Mouse (Mus musculus) midbrain, embryonic 16.5 days (tissue): Measurements from ENCODE around the gene Mrpl40. TPM values are rescaled to one million over a fixed set of nuclear protein-coding genes. Genes with fewer than 3 reads are reported as not detected.
A peak's percentile ranks its signal among the peaks of the same experiment; 100 is the strongest.

Source experiments
- ATAC-seq: fragments of 200-750 bp; cut with Nextera tagmentation; 2 replicates; pipeline ENCODE4 v1.8.0; 2017; ENCODE audit warnings: moderate TSS enrichment
- H3K27ac ChIP-seq: fragments of 300-500 bp; sonication (generic); 2 replicates; pipeline ENCODE4 v1.5.1; 2014; ENCODE audit warnings: mild to moderate bottlenecking, low read length, mixed read lengths
- H3K27me3 ChIP-seq: fragments of 300-500 bp; sonication (generic); 2 replicates; pipeline ENCODE4 v1.6.1; 2014; ENCODE audit warnings: low read depth, low read length, mixed read lengths; ENCODE audit not compliant: control insufficient read depth, insufficient read depth
- H3K36me3 ChIP-seq: fragments of 300-500 bp; sonication (generic); 2 replicates; pipeline ENCODE4 v1.6.1; 2014; ENCODE audit warnings: mild to moderate bottlenecking, low read length, moderate library complexity, mixed read lengths; ENCODE audit not compliant: control insufficient read depth, insufficient read depth
- H3K4me1 ChIP-seq: fragments of 300-500 bp; sonication (generic); 2 replicates; pipeline ENCODE4 v1.6.1; 2014; ENCODE audit warnings: mild to moderate bottlenecking, low read length, mixed read lengths; ENCODE audit not compliant: control insufficient read depth, insufficient read depth
- H3K4me2 ChIP-seq: fragments of 300-500 bp; sonication (generic); 2 replicates; pipeline ENCODE4 v1.6.1; 2014; ENCODE audit warnings: mild to moderate bottlenecking, low read length, mixed read lengths
- H3K4me3 ChIP-seq: fragments of 300-500 bp; sonication (generic); 2 replicates; pipeline ENCODE4 v1.5.1; 2014; ENCODE audit warnings: low read depth, mild to moderate bottlenecking, low read length, moderate library complexity, mixed read lengths
- H3K9ac ChIP-seq: fragments of 300-500 bp; sonication (generic); 2 replicates; pipeline ENCODE4 v1.6.1; 2014; ENCODE audit warnings: low read depth, low read length, mixed read lengths
- H3K9me3 ChIP-seq: fragments of 300-500 bp; sonication (generic); replicated peaks from 2 replicates; pipeline ENCODE4 v1.6.1; 2014; ENCODE audit warnings: mild to moderate bottlenecking, low read length, mixed read lengths; ENCODE audit not compliant: control insufficient read depth, poor library complexity, severe bottlenecking
- WGBS: fragments of 180-500 bp; shearing (Covaris S2); extraction: QIAGEN DNeasy Blood & Tissue Kit; methylation state at CpG from one replicate; pipeline ENCODE4 v1.1.7; 2014; 5-methylcytosine and 5-hydroxymethylcytosine counted together
- polyA plus RNA-seq: library from polyadenylated mRNA; unstranded; fragments of >200 nt; fragmentation: Nextera tagmentation; extraction: Ambion mirVana; gene quantifications from 2 replicates; pipeline ENCODE4 v1.2.1, GENCODE M21; 2015

Gene Mrpl40
- polyA plus RNA-seq: 64.6 and 65.8 TPM in 2 replicates

DNA sequence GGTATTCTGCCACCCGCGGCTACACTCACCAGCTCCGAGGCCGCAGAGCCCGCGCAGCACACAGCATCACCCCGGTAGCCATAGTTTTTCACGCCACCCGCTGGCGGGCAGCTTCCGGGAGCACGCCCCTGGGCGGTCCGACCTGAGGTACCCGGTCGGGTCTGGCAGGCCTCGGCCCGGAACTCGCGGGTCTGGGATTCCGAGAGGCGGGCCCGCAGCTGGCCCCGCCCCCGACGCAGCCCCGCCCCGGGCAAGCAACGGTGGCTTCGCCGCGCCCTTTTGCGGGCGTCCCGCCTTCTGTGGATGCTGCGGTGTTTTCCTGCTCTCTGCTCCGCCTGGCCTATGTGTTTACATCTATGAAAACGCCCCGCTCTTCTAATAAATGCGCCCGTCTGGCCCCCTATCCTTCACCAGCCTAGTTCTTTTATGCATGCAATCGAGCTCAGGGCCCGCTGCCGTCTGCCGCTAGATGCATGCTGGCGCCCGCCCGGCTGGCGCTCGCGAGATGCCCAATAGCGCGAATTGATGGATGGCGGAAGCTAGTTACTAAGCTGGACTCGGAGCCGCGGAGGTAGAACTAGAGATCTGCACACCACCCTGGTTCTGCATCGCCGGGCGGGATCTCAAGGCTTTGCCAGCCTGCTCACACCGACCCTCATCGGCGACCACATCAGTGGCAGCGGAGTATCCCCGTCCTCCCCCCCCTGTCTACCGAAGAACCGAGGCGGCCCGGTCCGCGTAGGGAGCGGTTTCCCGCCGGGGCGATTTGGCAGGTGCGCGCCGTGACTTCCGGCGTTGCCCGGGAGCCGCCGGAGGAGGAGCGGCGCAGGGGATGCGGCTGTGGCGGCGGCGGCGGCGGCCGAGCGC lies at the start of gene Mrpl40, which contains the start of gene Hira:
Mrpl40 (minus strand) TSS at position 421 of the 867 bp plus-strand sequence.
Hira (plus strand) TSS at position 596 of the 867 bp plus-strand sequence.
- Histone ChIP-seq H3K4me2 (peak within 1 kb of the TSS; percentile 79), H3K36me3 (peaks cover 13% of the 10 kb centered on the region), H3K9ac (peak within 1 kb of the TSS; percentile 98), H3K4me1 (peaks cover 35% of the 10 kb centered on the region), H3K27me3 (no peaks in the 10 kb centered on the region), H3K9me3 (no peaks in the 10 kb centered on the region), H3K27ac (peak within 1 kb of the TSS; percentile 96), H3K4me3 (peak within 1 kb of the TSS; percentile 99)
- ATAC-seq: peak; percentile 92
- under 1% methylated on average over 81 of the region's 93 CpGs for WGBS

GRCm38 (mm10) chr16:18921771-18922170 lies 45.1 kb upstream of the Mrpl40 start:
- 95% methylated on average over 2 of the region's 2 CpGs for WGBS
- Histone ChIP-seq H3K27ac (no peak overlapping the region), H3K4me3 (no peak overlapping the region), H3K4me1 (no peaks in the 10 kb centered on the region), H3K4me2 (no peak overlapping the region), H3K36me3 (peaks cover 45% of the 10 kb centered on the region), H3K27me3 (no peaks in the 10 kb centered on the region), H3K9me3 (no peaks in the 10 kb centered on the region), H3K9ac (no peak overlapping the region)
- no peak for ATAC-seq

GRCm38 (mm10) chr16:18916064-18916463 lies 39.4 kb upstream of the Mrpl40 start:
- Histone ChIP-seq H3K9me3 (no peaks in the 10 kb centered on the region), H3K27ac (no peak overlapping the region), H3K4me1 (no peaks in the 10 kb centered on the region), H3K27me3 (no peaks in the 10 kb centered on the region), H3K9ac (no peak overlapping the region), H3K4me2 (no peak overlapping the region), H3K36me3 (peaks cover 35% of the 10 kb centered on the region), H3K4me3 (no peak overlapping the region)
- 96% methylated on average over 4 of the region's 4 CpGs for WGBS
- ATAC-seq: no peak

DNA sequence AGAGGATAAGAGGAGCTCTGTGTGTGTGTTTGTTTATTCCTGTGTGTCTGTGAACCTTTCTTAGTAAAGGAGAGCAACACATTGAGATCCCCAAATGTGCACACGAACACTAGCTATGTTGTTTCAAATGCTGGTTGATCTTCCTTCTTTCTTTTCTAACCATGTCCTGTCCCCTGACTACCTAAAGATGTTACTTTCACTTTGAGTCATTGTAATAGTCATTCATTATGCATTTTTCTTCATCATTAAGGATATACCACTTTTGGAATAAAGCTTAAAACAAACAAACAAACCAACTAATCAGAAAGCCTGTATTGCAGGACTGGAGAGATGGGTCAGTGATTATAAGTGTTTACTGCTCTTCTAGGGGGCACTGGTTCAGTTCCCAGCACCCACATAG lies 29.0 kb upstream of the Mrpl40 start:
- Histone ChIP-seq H3K9me3 (no peaks in the 10 kb centered on the region), H3K36me3 (peaks cover 27% of the 10 kb centered on the region; the same call in 1 of the 2 replicates), H3K27me3 (no peaks in the 10 kb centered on the region), H3K4me2 (no peak overlapping the region), H3K27ac (no peak overlapping the region), H3K4me3 (no peak overlapping the region), H3K4me1 (no peaks in the 10 kb centered on the region), H3K9ac (no peak overlapping the region)
- 92% methylated on average over 1 of the region's 1 CpGs for WGBS
- ATAC-seq: no peak

- peaks cover 27% of the 10 kb centered on the region for H3K36me3 ChIP-seq
- no peak overlapping the region for H3K9ac ChIP-seq
- H3K4me3 ChIP-seq: no peak overlapping the region
- no peak overlapping the region for H3K4me2 ChIP-seq
- 90% methylated on average over 10 of the region's 10 CpGs for WGBS
- no peaks in the 10 kb centered on the region for H3K4me1 ChIP-seq
- H3K27ac ChIP-seq: no peak overlapping the region
- no peaks in the 10 kb centered on the region for H3K27me3 ChIP-seq
- no peak for ATAC-seq
- no peaks in the 10 kb centered on the region for H3K9me3 ChIP-seq
These were observed 19.8 kb upstream of the Mrpl40 start for GRCm38 (mm10) chr16:18896429-18896828.

DNA sequence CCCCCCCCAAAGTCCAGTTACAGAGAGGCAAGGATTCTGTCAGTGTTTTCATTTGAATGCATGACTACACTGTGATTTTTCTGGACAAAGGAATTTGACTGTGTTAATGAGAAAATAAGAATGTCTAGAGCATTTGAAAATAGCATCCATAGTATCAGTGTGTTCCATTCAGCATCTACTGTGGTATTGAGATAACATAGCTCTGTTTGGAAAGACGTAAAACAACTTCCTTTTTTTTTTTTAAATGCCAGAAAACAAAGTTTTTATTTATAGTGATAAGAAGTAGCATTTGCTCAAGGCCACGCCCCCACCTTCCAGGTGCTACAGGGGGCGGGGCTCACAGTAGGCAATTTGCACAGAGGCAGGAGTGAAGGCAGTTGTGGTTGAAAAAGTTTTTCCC lies 18.6 kb upstream of the Mrpl40 start:
- WGBS: 96% methylated on average over 3 of the region's 3 CpGs
- ATAC-seq: no peak
- peaks cover 23% of the 10 kb centered on the region for H3K36me3 ChIP-seq

GRCm38 (mm10) chr16:18893840-18894372 lies 17.2 kb upstream of the Mrpl40 start:
- no peak overlapping the region for H3K9ac ChIP-seq
- no peaks in the 10 kb centered on the region for H3K9me3 ChIP-seq
- no peaks in the 10 kb centered on the region for H3K4me1 ChIP-seq
- no peak overlapping the region for H3K4me3 ChIP-seq
- ATAC-seq: no peak
- peaks cover 20% of the 10 kb centered on the region for H3K36me3 ChIP-seq
- 92% methylated on average over 4 of the region's 4 CpGs for WGBS
- no peak overlapping the region for H3K4me2 ChIP-seq
- no peaks in the 10 kb centered on the region for H3K27me3 ChIP-seq
- H3K27ac ChIP-seq: no peak overlapping the region

More for the DNA sequence above, 18.6 kb upstream of the Mrpl40 start:
- H3K4me3 ChIP-seq: no peak overlapping the region
- H3K4me1 ChIP-seq: no peaks in the 10 kb centered on the region
- H3K27ac ChIP-seq: no peak overlapping the region
- no peaks in the 10 kb centered on the region for H3K27me3 ChIP-seq
- H3K4me2 ChIP-seq: no peak overlapping the region
- H3K9ac ChIP-seq: no peak overlapping the region
- no peaks in the 10 kb centered on the region for H3K9me3 ChIP-seq

DNA sequence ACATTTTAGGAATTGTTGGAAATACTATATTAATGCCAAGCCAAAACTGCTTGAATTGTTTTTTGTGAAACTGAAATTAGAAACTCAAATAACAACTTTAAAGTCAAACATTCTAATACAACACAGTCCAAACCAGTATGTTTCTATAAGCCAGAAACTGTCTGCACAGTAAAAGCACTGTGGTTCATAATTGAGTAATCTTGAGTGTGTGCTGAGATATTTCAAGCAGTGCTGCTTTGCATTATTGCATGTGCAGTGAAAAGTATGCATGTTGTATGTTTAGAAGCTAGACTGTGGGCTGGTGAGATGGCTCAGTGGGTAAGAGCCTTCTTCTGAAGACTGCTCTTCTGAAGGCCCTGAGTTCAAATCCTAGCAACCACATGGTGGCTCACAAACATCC lies 7.4 kb upstream of the Mrpl40 start:
- no peak overlapping the region for H3K27ac ChIP-seq
- no peak for ATAC-seq

GRCm38 (mm10) chr16:18878091-18878720 lies 1.5 kb upstream of the Mrpl40 start:
- 28% methylated on average over 20 of the region's 20 CpGs for WGBS
- Histone ChIP-seq H3K9me3 (no peaks in the 10 kb centered on the region), H3K27ac (peak overlapping the region; percentile 96), H3K9ac (peak overlapping the region; percentile 98), H3K36me3 (peaks cover 5% of the 10 kb centered on the region), H3K4me1 (peaks cover 35% of the 10 kb centered on the region), H3K4me2 (peak overlapping the region; percentile 79), H3K27me3 (no peaks in the 10 kb centered on the region), H3K4me3 (peak overlapping the region; percentile 99)
- ATAC-seq: no peak

More for the DNA sequence above, 7.4 kb upstream of the Mrpl40 start:
- Histone ChIP-seq H3K4me2 (no peak overlapping the region), H3K4me3 (no peak overlapping the region), H3K9ac (no peak overlapping the region), H3K27me3 (no peaks in the 10 kb centered on the region), H3K9me3 (no peaks in the 10 kb centered on the region), H3K4me1 (peaks cover 22% of the 10 kb centered on the region), H3K36me3 (no peaks in the 10 kb centered on the region)
